Mouse (Mus musculus) small intestine, adult 2 months (tissue): Measurements from ENCODE around the gene Arl3.

ENCODE experiments used
- CTCF ChIP-seq: fragments of 200-500 bp; IDR thresholded peaks from 2 replicates; pipeline ENCODE4 v1.5.1; 2012; ENCODE audit warnings: low read depth, mild to moderate bottlenecking, control low read depth, inconsistent platforms, low read length, moderate library complexity, mixed read lengths; ENCODE audit not compliant: insufficient replicate concordance, insufficient read length; ENCODE audit errors: extremely low read depth
- POLR2A ChIP-seq: fragments of 200-500 bp; IDR thresholded peaks from 2 replicates; pipeline ENCODE4 v1.6.1; 2012; ENCODE audit warnings: low read depth, mild to moderate bottlenecking, control low read depth, inconsistent platforms, low read length, moderate library complexity

DNA sequence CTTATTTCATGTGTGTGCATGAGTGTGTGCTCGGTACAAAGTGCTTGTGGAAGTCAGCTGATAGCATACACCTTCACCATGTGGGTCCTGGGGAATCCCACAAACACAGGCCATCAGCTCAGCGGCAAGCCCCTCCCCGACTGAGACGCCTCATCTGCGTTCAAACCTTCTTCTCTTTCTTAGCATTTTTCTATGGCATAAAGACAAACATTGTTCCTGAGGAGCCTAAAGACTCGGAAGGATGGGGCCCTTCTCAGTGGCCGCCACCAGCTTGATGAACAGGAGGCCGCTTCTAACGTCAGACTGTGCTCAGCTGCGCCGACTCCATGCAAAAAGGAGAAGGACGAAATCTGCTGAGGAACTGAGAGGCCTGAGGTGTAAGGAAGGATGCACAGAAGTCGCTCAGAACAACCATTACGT lies 8.9 kb downstream of the Arl3 start:
- TF ChIP-seq CTCF: no peak
- no peak for TF ChIP-seq POLR2A
